Mouse (Mus musculus): ENCODE results near the gene Gpx5. TPM values are rescaled to one million over a fixed set of nuclear protein-coding genes. Genes with fewer than 3 reads are reported as not detected.

Gene Gpx5
- not detected in 2 replicates for polyA plus RNA-seq (2015; fragmentation: Nextera tagmentation; extraction: Ambion mirVana)

DNA sequence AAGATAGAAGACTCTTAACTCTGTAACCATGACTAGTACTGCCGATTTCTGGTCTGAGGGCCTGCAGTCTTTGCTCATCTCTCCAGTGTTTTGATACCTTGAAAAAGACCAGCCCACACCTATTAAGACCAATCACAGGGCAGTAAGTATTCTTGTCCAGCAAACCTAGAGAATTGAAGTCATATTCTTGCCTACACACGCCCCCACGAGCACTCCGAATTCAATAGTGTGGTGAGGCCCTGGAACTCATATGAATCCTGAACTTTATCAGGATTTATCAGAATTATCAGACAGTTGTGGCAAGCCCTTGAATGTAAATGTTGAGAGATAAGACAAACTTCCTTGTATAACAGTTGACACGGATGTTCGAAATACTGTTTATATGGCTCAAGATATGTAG is at the start of gene Gpx5:
Gene Gpx5, minus strand, starts transcription at position 101 of the 400 bp plus-strand sequence.
- Histone ChIP-seq H3K27ac (ENCODE audit: low read depth, low read length) (no peak within 1 kb of the TSS), H3K9ac (ENCODE audit: low read depth, low read length) (no peak within 1 kb of the TSS), H3K9me3 (ENCODE audit: control insufficient read depth) (no peaks in the 10 kb centered on the region), H3K4me3 (ENCODE audit: low read depth, low read length) (no peak within 1 kb of the TSS), H3K36me3 (ENCODE audit: control insufficient read depth, insufficient read depth) (no peaks in the 10 kb centered on the region), H3K27me3 (replicated peaks; ENCODE audit: control insufficient read depth, insufficient read depth, low read length) (no peaks in the 10 kb centered on the region), H3K4me2 (replicated peaks; ENCODE audit: low read depth) (no peak within 1 kb of the TSS), H3K4me1 (replicated peaks; ENCODE audit: control insufficient read depth, insufficient read depth, low read length) (no peaks in the 10 kb centered on the region)
- no peak for ATAC-seq
- WGBS, result 48% methylated on average over 6 of the region's 6 CpGs
- no peak for TF ChIP-seq CTCF (IDR thresholded peaks at IDR 0.05; ENCODE audit: low read depth)

DNA sequence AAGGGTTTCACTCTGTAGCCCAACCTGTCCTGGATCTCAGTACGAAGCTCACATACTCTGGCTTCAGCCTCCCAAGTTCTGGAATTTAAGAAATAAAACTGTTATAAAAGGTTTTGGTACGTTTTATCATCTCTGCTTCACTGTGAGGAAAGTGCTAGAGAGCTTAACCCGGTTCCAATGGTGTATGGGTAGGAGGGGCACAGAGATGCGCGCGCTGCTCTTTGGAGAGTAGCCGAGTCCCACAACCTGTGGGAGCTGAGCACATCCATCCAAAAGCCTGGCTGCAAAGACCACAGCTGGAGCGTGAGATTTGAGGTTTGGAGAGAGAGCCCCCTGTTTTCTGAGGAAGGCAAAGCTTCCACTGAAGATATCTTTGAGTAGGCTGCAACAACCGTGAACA is 34.9 kb upstream of the Gpx5 start:
- H3K4me3 ChIP-seq (ENCODE audit: low read depth, low read length), result peak overlapping the region; percentile 33
- ATAC-seq, result no peak
- no peak overlapping the region for H3K27ac ChIP-seq (ENCODE audit: low read depth, low read length)
- no peaks in the 10 kb centered on the region for H3K9me3 ChIP-seq (ENCODE audit: control insufficient read depth)
- no peaks in the 10 kb centered on the region for H3K27me3 ChIP-seq (replicated peaks; ENCODE audit: control insufficient read depth, insufficient read depth, low read length)
- no peak overlapping the region for H3K9ac ChIP-seq (ENCODE audit: low read depth, low read length)
- no peaks in the 10 kb centered on the region for H3K36me3 ChIP-seq (ENCODE audit: control insufficient read depth, insufficient read depth)
- H3K4me2 ChIP-seq (replicated peaks; ENCODE audit: low read depth), result peak overlapping the region; percentile 57
- 2% methylated on average over 9 of the region's 9 CpGs for WGBS
- TF ChIP-seq CTCF (IDR thresholded peaks at IDR 0.05; ENCODE audit: low read depth), result no peak
- H3K4me1 ChIP-seq (replicated peaks; ENCODE audit: control insufficient read depth, insufficient read depth, low read length), result 0 out of 2 replicates have a peak, but pooled peaks cover 4% of the 10 kb centered on the region

DNA sequence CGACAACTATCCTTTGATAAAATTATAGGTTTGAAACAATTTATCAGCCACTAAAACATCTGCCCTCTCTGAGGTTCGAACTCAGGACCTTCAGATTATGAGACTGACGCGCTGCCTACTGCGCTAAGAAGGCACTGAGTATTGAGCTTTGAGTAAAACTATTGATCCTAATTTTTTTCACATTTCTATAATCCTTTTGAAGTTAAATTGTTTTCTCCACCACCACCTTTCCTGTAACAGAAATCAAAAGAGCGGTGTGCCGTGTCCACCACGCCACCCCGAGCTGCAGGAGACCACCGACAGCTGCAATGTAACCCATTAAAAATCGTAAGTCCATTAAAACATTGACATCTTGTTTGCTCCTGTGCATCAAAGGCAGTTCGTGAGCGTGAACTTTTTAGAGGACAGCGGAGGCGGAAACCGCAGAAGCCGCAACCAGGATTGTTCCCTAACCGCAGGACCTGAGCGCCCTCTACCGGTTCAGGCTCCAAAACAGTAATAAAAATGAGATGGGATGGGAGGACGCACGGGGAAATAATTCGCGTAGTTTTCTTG is 34.2 kb upstream of the Gpx5 start:
- peak; percentile 66 for ATAC-seq
- 0 out of 2 replicates have a peak overlapping the region, but pooled peaks have one; percentile 26 for H3K9ac ChIP-seq (ENCODE audit: low read depth, low read length)
- H3K4me2 ChIP-seq (replicated peaks; ENCODE audit: low read depth), result peak overlapping the region; percentile 57
- H3K4me3 ChIP-seq (ENCODE audit: low read depth, low read length), result peak overlapping the region; percentile 33
- peak; percentile 92 for TF ChIP-seq CTCF (IDR thresholded peaks at IDR 0.05; ENCODE audit: low read depth)
- H3K36me3 ChIP-seq (ENCODE audit: control insufficient read depth, insufficient read depth), result no peaks in the 10 kb centered on the region
- 0 out of 2 replicates have a peak, but pooled peaks cover 4% of the 10 kb centered on the region for H3K4me1 ChIP-seq (replicated peaks; ENCODE audit: control insufficient read depth, insufficient read depth, low read length)
- under 1% methylated on average over 24 of the region's 24 CpGs for WGBS
- H3K27ac ChIP-seq (ENCODE audit: low read depth, low read length), result no peak overlapping the region
- H3K9me3 ChIP-seq (ENCODE audit: control insufficient read depth), result no peaks in the 10 kb centered on the region
- no peaks in the 10 kb centered on the region for H3K27me3 ChIP-seq (replicated peaks; ENCODE audit: control insufficient read depth, insufficient read depth, low read length)

GRCm38 (mm10) chr13:21326191-21326590 is 33.7 kb upstream of the Gpx5 start:
- H3K4me1 ChIP-seq (replicated peaks; ENCODE audit: control insufficient read depth, insufficient read depth, low read length), result 0 out of 2 replicates have a peak, but pooled peaks cover 4% of the 10 kb centered on the region
- H3K4me3 ChIP-seq (ENCODE audit: low read depth, low read length), result peak overlapping the region; percentile 33; the same call in 1 of the 2 replicates
- TF ChIP-seq CTCF (IDR thresholded peaks at IDR 0.05; ENCODE audit: low read depth), result peak; percentile 69
- no peak overlapping the region for H3K9ac ChIP-seq (ENCODE audit: low read depth, low read length)
- H3K36me3 ChIP-seq (ENCODE audit: control insufficient read depth, insufficient read depth), result no peaks in the 10 kb centered on the region
- WGBS, result 15% methylated on average over 4 of the region's 4 CpGs
- peak; percentile 56; the same call in 1 of the 2 replicates for ATAC-seq
- H3K27me3 ChIP-seq (replicated peaks; ENCODE audit: control insufficient read depth, insufficient read depth, low read length), result no peaks in the 10 kb centered on the region
- H3K9me3 ChIP-seq (ENCODE audit: control insufficient read depth), result no peaks in the 10 kb centered on the region
- H3K4me2 ChIP-seq (replicated peaks; ENCODE audit: low read depth), result peak overlapping the region; percentile 57
- no peak overlapping the region for H3K27ac ChIP-seq (ENCODE audit: low read depth, low read length)

GRCm38 (mm10) chr13:21323405-21323804 is 30.9 kb upstream of the Gpx5 start:
- no peaks in the 10 kb centered on the region for H3K27me3 ChIP-seq (replicated peaks; ENCODE audit: control insufficient read depth, insufficient read depth, low read length)
- 65% methylated on average over 6 of the region's 6 CpGs for WGBS
- no peak overlapping the region for H3K27ac ChIP-seq (ENCODE audit: low read depth, low read length)
- H3K36me3 ChIP-seq (ENCODE audit: control insufficient read depth, insufficient read depth), result no peaks in the 10 kb centered on the region
- no peak overlapping the region for H3K9ac ChIP-seq (ENCODE audit: low read depth, low read length)
- H3K4me2 ChIP-seq (replicated peaks; ENCODE audit: low read depth), result no peak overlapping the region; the same call in 1 of the 2 replicates
- ATAC-seq, result no peak
- TF ChIP-seq CTCF (IDR thresholded peaks at IDR 0.05; ENCODE audit: low read depth), result no peak
- H3K9me3 ChIP-seq (ENCODE audit: control insufficient read depth), result no peaks in the 10 kb centered on the region
- no peak overlapping the region for H3K4me3 ChIP-seq (ENCODE audit: low read depth, low read length)
- H3K4me1 ChIP-seq (replicated peaks; ENCODE audit: control insufficient read depth, insufficient read depth, low read length), result 0 out of 2 replicates have a peak, but pooled peaks cover 4% of the 10 kb centered on the region

DNA sequence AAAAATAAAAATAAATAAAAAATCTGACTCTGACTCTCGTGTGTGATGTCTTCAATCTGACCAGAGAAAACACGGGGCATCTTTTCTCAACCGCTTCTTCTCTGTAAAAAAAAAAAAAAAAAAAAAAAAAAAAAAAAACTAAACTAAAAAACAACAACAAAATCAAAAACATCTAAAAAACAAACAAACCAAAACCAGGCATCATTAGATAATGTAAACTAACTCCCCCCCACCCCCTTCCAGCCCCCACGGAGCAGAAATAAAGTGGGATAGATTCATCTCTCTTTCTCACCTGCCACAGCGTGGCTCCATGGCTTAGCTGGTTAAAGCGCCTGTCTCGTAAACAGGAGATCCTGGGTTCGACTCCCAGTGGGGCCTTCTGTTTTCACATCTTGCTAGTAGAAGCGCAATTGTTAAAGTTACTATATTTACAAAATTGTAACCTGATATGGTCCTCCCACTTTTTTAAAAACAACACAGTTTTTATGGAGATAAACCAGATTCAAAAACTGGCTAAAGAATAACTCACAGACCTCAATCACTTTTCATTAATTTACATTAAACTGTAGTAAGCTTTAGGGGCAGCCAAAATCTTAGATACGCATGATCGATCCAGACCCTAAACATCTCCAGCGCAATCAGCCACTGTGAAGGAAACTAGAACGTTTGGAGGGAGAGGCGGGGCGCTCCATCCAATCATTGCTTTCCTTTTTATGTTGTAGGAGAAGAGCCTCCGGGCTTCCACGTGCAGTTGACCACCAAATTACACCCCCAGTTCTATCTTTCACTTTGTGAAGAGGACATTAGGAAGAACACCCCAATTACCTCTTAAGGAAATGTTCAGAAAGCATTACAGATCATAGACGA is 30.2 kb upstream of the Gpx5 start:
- Histone ChIP-seq H3K4me2 (replicated peaks; ENCODE audit: low read depth) (peak overlapping the region; percentile 39), H3K9me3 (ENCODE audit: control insufficient read depth) (no peaks in the 10 kb centered on the region), H3K27me3 (replicated peaks; ENCODE audit: control insufficient read depth, insufficient read depth, low read length) (no peaks in the 10 kb centered on the region), H3K36me3 (ENCODE audit: control insufficient read depth, insufficient read depth) (no peaks in the 10 kb centered on the region), H3K27ac (ENCODE audit: low read depth, low read length) (no peak overlapping the region), H3K4me3 (ENCODE audit: low read depth, low read length) (peak overlapping the region; percentile 13; the same call in 1 of the 2 replicates), H3K4me1 (replicated peaks; ENCODE audit: control insufficient read depth, insufficient read depth, low read length) (0 out of 2 replicates have a peak, but pooled peaks cover 4% of the 10 kb centered on the region), H3K9ac (ENCODE audit: low read depth, low read length) (no peak overlapping the region)
- WGBS, result 23% methylated on average over 18 of the region's 18 CpGs
- no peak for ATAC-seq
- TF ChIP-seq CTCF (IDR thresholded peaks at IDR 0.05; ENCODE audit: low read depth), result no peak
